Comparison of ENCODE assay signal across 25 mouse cellular contexts in genomic region chr14:78229012-78229411, GRCm38 (mm10).
"Had no signal": no experiment of that assay in that cellular context is flagged by ENCODE, and none has a peak within 500 bp of the region (broad histone marks: within the 10 kb centered on the region; RNA-seq: fewer than 3 reads in every experiment).

No protein-coding gene starts in this region.

- H3K36me3 ChIP-seq: heart, embryonic 10.5 days; heart, embryonic 12.5 days; hindbrain, embryonic 13.5 days; hindbrain, embryonic 15.5 days; kidney, embryonic 15.5 days; limb, embryonic 13.5 days; limb, embryonic 15.5 days; liver, embryonic 12.5 days had no signal

- H3K9ac ChIP-seq: heart, embryonic 12.5 days; hindbrain, embryonic 13.5 days; hindbrain, embryonic 15.5 days; kidney, embryonic 15.5 days; limb, embryonic 13.5 days; limb, embryonic 15.5 days; liver, embryonic 12.5 days; liver, embryonic 14.5 days had no signal

- H3K9me3 ChIP-seq: heart, embryonic 10.5 days; heart, embryonic 12.5 days; hindbrain, embryonic 13.5 days; hindbrain, embryonic 15.5 days; kidney, embryonic 15.5 days; limb, embryonic 13.5 days; limb, embryonic 15.5 days; liver, embryonic 12.5 days had no signal

- H3K4me2 ChIP-seq: heart, embryonic 12.5 days; hindbrain, embryonic 13.5 days; hindbrain, embryonic 15.5 days; kidney, embryonic 15.5 days; limb, embryonic 13.5 days; limb, embryonic 15.5 days; liver, embryonic 12.5 days had no signal

- DNase-seq: gastrocnemius, postnatal 14 days; gastrocnemius, postnatal 36 days; heart, adult 18-20 months; heart, postnatal 14 days; heart, postnatal 36 days; kidney, adult 11 months; kidney, adult 2 months; kidney, adult 9 months; kidney, postnatal 14 days; kidney, postnatal 36 days; layer of hippocampus, adult 9-11 months; layer of hippocampus, postnatal 36 days; left cerebral cortex, postnatal 4 days had no signal

- H3K4me3 ChIP-seq: heart, embryonic 10.5 days; heart, embryonic 12.5 days; hindbrain, embryonic 13.5 days; hindbrain, embryonic 15.5 days; kidney, embryonic 15.5 days; limb, embryonic 13.5 days; limb, embryonic 15.5 days; liver, embryonic 12.5 days had no signal

- ATAC-seq: hindbrain, postnatal 0 days; intestine, embryonic 16.5 days; liver, embryonic 12.5 days had no signal

- H3K4me1 ChIP-seq: heart, embryonic 10.5 days; hindbrain, embryonic 15.5 days; kidney, embryonic 15.5 days; limb, embryonic 13.5 days; limb, embryonic 15.5 days; liver, embryonic 12.5 days had no signal

- H3K27ac ChIP-seq: heart, embryonic 10.5 days; hindbrain, embryonic 13.5 days; hindbrain, embryonic 15.5 days; hindbrain, postnatal 0 days; kidney, embryonic 15.5 days; kidney, postnatal 0 days; limb, embryonic 13.5 days; limb, embryonic 15.5 days; liver, embryonic 12.5 days; liver, embryonic 14.5 days had no signal

- H3K27me3 ChIP-seq: heart, embryonic 12.5 days; hindbrain, embryonic 13.5 days; hindbrain, embryonic 15.5 days; kidney, embryonic 15.5 days; limb, embryonic 13.5 days; limb, embryonic 15.5 days; liver, embryonic 12.5 days had no signal
